Mouse (Mus musculus): Measurements from ENCODE around the gene Tmed9.
"Not testable (repeated sequence)": the region's sequence is repeated elsewhere in the genome, so short reads cannot be mapped to it uniquely, and the experiment has no call there.

Tmed9 gene

DNA sequence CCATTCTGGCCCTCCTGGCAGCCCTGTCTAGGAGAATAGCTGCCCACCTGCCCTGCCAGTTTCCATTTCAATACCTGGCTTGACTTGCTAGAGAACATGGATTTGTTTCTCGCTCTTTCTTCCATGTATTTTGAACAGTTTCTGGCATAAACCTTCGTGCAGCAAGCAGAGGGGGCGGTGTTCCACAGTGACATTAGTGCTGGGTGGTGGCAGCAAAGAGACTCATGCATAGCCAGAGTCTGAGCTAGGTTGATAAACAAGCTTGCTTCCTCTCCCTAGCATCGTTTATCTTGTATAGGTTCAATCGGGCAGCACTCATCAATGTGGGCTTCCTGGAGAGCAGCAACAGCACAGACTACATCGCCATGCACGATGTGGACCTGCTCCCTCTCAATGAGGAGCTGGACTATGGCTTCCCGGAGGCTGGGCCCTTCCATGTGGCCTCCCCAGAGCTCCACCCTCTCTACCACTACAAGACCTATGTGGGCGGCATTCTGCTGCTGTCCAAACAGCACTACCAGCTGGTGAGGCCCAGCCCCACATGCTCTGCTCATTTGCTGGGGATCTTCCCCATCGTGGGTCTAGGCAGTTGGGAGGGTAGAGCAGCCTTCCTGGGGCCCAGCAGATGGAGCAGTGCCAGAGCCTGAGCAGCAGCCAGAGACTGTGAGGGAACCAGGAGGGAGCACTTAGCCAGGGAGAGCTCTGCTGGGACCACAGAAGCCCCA is 33.5 kb downstream of the Tmed9 start:
- no peak for DNase-seq (ENCODE audit: low read depth, low spot score)

DNA sequence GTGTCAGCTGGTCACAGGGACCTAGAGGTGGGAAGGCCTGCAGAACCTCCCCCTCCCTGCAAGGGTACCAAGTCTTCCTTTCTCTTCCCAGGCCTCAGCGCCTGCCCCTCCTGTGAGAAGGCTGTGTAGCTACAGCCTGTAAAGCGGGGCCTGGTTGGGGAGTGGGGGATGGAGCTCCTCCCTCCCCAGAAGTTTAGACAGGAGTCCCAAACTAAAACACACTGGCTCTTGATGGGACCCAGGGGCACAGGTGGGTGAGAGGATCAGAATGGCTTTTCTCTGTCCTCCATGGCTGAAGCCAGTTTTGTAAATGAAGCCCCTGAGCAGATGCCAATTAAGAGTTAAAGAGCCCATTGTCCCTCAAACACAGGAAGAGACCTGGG is 34.1 kb downstream of the Tmed9 start:
- no peak for DNase-seq (ENCODE audit: low read depth, low spot score)

DNA sequence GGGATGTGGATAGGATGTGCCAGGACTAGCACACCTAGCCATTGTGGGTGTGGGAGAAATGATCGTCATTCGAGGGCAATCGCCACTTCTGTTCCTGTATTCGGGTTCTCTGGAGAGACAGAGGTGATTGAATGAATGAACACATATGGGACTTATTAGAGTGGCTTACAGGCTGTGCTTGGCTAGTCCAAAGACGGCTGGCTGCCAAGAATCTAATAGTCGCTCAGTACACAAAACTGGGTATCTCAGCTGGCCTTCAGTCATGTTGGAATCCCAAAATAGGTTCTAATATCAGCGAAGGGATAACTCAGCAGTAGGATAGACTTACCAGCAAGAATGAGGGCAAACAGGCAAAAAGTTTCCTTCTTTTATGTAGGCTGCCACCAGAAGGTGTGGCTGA is 38.5 kb downstream of the Tmed9 start:
- DNase-seq (ENCODE audit: low read depth, low spot score): no peak

DNA sequence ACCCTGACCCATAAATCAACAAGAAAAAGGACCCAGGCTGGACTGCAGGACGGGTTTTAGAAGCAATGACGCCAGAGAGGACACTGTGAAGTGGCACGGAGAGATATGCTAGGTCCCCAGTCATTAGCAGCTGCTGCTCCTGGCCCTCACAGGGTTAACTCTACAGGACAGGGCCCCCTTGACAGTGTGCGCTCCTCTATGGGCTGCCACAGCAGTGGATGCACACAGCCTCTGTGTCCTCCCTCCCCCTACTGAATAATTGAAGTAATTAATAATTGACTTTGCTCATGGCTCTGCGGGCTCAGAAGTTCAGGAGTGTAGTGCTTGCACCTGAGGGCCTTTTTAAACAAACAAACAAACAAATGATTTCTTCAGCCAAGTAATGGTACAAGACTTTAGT is 39.9 kb downstream of the Tmed9 start:
- no peak for DNase-seq (ENCODE audit: low read depth, low spot score)

DNA sequence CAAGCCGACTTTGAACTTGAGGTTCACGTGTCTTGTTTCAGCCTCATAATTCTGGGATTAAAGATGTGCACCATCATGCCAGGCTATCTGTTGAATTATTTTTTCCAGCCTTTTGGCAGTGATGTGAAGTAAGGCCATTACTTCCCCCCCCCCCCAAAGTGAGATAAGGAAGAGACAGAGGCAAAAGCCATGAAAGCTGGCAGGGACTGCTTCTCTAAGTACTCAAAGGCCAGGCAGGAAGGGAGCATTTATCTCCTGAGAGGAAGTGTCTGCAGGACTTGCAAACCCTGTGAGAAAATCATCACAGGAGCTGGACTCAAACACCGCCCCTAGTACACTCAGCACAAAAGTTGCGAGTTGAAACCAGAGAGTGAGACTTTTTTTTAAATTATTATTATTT is 45.8 kb downstream of the Tmed9 start:
- DNase-seq (ENCODE audit: low read depth, low spot score): no peak

- no peak for DNase-seq (ENCODE audit: low read depth, low spot score)
These were observed 46.7 kb downstream of the Tmed9 start for GRCm38 (mm10) chr13:55620275-55620674.

- not testable (repeated sequence) for DNase-seq (ENCODE audit: low read depth, low spot score)
These were observed 48.7 kb downstream of the Tmed9 start for GRCm38 (mm10) chr13:55622156-55622648.

DNA sequence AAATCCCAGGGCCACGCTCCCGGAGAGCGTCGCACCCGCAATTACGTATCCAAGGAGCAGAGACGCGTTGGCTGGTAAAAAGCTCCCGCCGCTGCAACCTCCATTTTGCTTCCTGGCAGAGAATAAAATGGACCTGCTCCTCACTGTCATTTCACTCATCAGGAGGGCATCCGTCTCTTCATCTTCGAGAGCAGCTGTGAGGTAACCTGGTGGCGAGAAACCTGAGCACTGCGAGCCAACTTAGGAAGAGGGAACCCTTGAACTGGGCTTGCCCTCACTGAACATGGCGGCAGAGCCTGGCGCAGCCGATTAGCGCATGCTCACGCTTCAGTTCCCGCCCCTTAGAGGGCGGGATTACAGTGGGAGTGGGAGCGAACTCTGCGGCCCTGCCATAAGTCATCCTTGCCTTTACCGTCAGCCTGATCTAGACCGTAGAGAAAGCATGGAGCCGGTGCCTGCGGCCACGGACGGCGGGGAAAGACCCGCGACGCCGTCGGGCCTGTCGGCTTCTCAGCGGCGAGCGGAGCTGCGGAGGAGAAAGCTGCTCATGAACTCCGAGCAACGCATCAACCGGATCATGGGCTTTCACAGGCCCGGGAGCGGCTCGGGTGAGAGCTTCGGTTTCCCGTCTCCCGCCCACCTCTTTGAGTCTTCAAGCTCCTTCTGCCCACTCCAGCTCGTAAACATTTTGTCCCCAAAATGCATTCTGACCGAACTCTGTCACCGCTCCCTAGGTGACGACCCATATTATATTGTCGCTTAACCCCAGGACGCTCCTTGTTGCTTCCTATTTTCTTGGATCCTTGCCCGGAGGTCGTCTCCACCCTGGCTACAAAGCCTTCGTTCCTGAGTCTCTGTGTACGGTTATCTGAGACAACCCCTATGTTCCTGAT is 49.4 kb downstream of the Tmed9 start, which contains the start of gene Caml:
TSS of gene Caml (plus strand) at position 357 of the 893 bp plus-strand sequence.
- DNase-seq (ENCODE audit: low read depth, low spot score): peak; percentile 91

- DNase-seq (ENCODE audit: low read depth, low spot score): peak; percentile 88
These were observed 61.2 kb downstream of the Tmed9 start, which contains the start of gene Ddx46 for GRCm38 (mm10) chr13:55634639-55635127. Ddx46 (plus strand) TSS chr13:55635027.

- DNase-seq (ENCODE audit: low read depth, low spot score): no peak
These were observed 61.6 kb downstream of the Tmed9 start for GRCm38 (mm10) chr13:55635146-55635571.

- DNase-seq (ENCODE audit: low read depth, low spot score): no peak
These were observed 62.9 kb downstream of the Tmed9 start for GRCm38 (mm10) chr13:55636185-55636983.

- peak; percentile 51 for DNase-seq (ENCODE audit: low read depth, low spot score)
These were observed 66.9 kb downstream of the Tmed9 start for GRCm38 (mm10) chr13:55640480-55640879.

GRCm38 (mm10) chr13:55644525-55644924 is 71.0 kb downstream of the Tmed9 start:
- peak; percentile 34 for DNase-seq (ENCODE audit: low read depth, low spot score)

Data from embryo, embryonic 11.5 days (tissue).